Mouse (Mus musculus): ENCODE measurements at regions not wholly inside any gene's neighbourhood (a gene's known extent, or its start where the extent isn't known, plus 50 kb on each side); places are given as distances from the start of the nearest gene placed in this dataset.

DNA sequence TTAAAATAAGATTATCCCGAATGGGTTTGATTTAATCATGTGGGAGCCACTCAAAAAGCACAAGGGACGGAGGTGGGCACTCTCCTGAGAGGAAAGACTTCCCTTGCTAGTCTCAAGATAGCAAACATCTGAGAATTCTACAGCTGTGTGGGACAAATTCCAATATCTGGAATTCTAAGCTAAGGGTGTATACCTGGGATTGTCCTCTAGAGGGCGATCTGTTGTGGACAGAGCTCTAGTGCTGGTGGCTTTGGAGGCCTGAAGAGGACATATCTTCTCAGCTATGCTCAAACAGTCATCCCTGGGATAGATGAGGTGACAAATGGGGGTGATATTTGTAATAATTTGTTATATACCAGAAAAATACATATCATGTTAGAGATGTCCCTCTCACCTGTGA lies 132.8 kb upstream of the Rasgrp1 start:
- no peak for TF ChIP-seq GATA4 (IDR thresholded peaks at IDR 0.05; ENCODE audit: insufficient replicate concordance, low read length)

DNA sequence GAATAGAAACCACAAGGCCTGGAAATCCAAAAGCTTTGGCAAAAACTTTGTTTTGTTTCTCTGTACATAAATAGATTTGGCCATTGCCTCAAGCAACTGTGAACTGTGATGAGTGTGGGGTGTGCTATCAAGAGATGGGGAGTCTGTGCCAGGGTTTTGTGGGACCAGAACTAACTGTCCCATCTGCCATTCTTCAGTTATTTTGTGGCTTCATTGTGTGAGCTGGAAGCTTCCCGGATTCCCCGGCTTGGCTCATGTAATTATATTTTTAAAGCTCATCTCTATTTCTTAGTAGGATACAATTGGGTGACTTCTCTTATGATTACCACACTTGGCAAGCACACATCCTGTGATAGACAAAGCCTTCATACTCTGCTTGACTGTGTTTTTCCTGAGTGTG lies 143.6 kb upstream of the Rasgrp1 start:
- no peak for TF ChIP-seq GATA4 (IDR thresholded peaks at IDR 0.05; ENCODE audit: insufficient replicate concordance, low read length)

DNA sequence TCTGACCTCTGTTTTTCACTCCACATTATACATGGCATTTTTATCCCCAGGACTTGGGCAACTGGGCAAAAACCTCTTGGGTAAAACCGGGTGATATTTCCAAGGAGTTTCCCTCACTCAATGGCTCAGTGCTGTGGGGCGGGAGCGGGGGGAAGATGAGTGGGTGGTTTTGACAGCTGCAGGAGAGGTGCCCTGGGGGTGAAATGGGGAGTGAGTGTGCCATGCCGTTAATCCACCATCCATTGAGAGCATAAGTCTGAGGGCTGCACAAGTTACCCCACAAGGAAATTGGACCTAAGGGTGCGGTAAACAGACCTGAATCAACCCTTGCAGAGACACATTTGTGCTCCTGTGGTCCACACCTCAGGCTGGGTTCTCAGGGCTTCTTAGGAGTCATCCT lies 155.8 kb upstream of the Rasgrp1 start:
- TF ChIP-seq GATA4 (IDR thresholded peaks at IDR 0.05; ENCODE audit: insufficient replicate concordance, low read length): no peak

DNA sequence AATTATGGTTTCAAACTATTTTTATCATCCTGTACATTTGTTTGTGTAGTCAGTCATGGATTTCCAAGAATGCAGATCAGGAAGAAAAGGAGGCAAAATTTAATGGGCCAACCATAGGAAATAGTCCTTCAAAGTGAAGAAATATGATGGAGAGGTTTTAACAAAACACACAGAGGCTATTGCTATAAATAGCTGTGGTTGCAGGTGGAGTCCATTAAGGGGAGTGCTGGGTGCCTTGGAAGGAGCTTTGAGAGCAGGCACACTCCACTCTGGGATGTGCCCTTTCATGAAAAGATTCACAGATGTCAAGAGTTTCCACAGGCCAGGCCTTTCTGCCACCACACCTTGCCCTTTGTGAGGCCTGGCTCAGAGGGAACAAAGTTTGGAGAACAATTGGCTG lies 159.8 kb upstream of the Rasgrp1 start:
- no peak for TF ChIP-seq GATA4 (IDR thresholded peaks at IDR 0.05; ENCODE audit: insufficient replicate concordance, low read length)

DNA sequence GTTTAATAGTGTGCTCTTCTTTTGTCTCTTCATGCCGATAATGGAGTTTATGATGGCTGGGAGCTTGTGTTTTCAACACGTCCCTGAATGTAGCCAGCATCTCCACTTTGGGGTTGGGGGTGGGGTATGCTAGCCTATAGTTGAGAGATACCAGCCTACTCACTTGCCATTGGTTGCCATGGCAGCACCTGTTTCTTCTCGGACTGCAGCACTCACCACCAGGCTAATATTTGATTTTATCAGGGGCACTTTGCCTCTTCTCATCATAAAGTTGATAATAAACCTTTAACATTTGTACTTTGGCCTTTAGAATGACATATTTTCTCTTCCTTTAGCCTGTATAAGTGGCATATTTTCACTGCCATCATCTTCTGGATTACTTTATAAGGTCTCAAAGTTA lies 168.9 kb upstream of the Rasgrp1 start:
- TF ChIP-seq GATA4 (IDR thresholded peaks at IDR 0.05; ENCODE audit: insufficient replicate concordance, low read length): no peak

DNA sequence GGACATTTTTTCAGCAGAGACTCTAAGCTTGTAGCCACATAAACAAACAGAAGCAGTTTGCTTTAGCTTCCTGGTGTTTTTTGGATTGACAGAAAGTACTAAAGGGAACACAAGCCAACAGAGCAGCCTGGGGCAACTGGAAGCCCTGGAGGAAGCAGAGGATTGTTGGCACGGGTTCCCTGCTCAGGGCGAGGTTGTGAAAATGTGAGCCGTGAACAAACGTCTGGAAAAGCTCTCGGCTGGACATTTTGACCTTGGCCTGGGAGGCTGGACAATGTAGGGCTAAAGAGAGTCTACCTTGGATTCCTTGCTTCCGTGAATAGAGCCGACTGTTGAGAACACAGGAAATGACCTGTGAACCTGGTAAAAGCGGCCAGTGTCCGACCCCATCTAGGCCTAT lies 169.8 kb upstream of the Rasgrp1 start:
- TF ChIP-seq GATA4 (IDR thresholded peaks at IDR 0.05; ENCODE audit: insufficient replicate concordance, low read length): no peak

DNA sequence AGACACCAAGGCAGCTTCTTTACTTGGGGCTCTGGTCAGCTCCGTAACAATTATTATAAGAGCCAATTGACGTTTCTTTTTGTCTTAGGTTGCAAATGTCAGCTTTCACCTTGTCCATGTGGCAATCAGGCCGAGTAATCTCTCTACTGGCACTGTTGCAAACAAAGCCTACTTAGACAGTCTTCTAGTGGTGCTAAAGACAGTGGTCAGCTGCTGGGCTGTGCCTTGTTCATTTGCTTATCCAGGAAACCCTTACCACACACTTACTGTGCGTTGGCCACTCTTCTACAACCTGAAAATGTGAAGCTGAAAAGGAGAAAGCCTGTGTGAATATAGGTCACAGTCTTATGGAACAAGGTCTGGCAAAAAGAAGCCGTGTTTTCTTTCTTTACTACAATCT lies 181.6 kb upstream of the Rasgrp1 start:
- no peak for TF ChIP-seq GATA4 (IDR thresholded peaks at IDR 0.05; ENCODE audit: insufficient replicate concordance, low read length)

DNA sequence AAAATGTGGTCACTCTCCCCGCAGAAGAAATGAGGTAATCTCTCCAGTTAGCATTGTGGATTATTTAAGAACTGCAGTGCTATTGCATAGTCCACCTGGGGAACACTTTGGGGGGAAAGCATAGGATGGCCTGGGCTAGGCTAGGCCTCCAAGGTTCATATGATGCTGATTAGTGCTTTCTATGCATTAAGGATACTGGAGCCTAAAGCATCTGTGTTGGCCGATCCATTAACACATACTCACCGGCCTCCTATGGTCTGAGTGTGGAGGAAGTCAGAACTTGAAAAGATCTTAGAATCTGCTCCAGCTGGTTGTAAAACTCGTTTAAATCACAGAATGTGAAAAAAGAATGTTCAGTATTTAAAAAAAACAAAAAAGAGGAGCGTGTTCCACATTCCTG lies 196.1 kb upstream of the Rasgrp1 start:
- TF ChIP-seq GATA4 (IDR thresholded peaks at IDR 0.05; ENCODE audit: insufficient replicate concordance, low read length): no peak

DNA sequence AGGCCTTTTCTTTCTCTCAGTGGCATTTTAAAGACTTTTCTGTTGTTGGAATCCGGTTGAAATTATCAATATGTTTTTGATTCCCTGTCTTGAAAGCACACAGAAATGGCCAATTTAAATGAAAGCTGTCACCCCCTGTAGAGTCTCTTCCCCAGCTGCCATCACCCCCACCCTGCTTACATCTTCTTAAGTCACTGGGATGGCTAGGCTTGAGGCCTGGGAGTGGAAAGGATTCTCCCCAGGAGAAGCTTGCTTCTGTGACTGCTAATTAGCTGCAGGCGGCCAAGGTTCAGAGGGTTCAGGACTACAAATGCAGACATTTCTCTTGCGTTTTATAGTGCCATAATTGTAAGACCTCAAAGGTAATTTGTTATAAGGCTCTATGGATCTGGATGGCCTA lies 196.5 kb upstream of the Rasgrp1 start:
- no peak for TF ChIP-seq GATA4 (IDR thresholded peaks at IDR 0.05; ENCODE audit: insufficient replicate concordance, low read length)

DNA sequence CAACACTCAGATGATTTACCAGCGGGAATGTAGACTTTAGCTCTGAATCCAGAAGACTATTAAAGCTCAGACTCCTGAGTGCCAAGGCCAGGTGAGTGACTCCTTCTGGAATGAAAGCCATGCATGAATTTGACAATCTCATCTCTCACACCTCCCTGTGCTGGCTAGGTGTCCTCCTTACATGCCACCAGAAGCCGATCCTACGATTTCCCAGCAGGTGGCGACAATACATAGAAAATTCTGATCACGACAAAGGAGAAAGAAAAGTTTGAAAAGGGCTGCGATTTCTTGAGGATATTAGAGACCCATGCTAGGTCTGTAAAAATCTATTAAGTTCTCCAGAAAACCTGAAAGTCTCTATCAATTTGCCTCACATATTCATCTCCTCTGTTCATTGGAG lies 198.7 kb upstream of the Rasgrp1 start:
- TF ChIP-seq GATA4 (IDR thresholded peaks at IDR 0.05; ENCODE audit: insufficient replicate concordance, low read length): no peak

DNA sequence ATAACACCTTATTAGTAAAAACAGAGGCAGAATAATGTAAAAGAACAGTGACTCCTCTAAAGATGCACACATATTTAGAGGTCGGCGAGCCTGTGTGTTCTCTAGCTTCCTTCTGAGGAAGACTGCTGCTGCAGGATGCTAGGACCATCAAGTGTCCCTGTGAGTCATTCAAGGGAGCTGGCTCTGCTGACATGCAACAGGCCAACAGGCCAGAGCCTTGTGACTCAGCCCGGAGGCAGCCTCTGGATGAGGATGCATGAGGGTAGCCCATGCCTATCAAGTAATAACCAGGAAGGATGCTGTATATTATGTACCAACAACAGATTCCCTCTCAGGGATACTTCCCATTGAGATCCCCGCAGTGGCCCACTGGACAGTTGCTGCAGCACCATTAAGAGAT lies 199.5 kb upstream of the Rasgrp1 start:
- no peak for TF ChIP-seq GATA4 (IDR thresholded peaks at IDR 0.05; ENCODE audit: insufficient replicate concordance, low read length)

DNA sequence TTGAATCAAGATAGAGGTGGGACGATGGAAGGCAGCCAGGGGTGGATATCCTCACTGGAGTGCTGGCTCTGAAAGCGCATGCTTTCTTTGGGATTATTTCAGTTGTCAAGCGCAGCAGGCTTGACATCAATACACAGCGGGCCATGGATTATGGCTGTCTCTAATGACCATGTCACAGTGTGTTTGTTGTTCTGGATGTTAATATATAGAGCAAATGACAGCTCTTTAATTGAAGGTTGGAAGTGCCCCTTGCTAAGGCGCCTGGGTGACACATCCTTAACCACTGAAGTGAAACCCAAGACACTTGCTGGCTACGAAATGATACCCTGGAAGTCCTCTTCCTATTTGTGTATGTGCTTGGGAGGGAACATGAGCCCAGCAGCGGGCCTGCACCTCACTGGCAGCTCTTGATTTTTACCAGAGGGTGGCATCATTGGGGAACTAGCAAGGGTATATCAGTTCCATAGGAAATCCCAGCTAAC lies 200.5 kb upstream of the Rasgrp1 start:
- TF ChIP-seq GATA4 (IDR thresholded peaks at IDR 0.05; ENCODE audit: insufficient replicate concordance, low read length): no peak

DNA sequence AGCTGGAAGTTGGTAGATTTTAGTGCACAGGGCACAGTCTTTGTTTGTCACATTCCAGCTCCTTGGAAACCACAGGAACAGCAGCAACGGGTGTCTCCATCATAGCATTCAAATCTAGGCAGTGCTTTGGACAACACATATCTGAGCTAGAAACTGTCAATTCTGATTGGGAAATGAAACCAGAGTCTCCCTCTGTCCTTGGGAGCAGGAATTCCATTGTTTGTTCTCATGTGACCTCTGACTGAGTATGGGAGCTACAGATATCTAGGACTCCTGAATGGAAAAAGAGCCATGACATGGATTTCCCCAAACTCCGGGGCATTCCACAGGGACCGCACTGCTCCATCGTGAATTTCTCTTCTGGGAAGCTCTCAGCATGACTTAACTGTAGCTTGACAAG lies 205.5 kb upstream of the Rasgrp1 start:
- peak; percentile 63; the same call in 1 of the 2 replicates for TF ChIP-seq GATA4 (IDR thresholded peaks at IDR 0.05; ENCODE audit: insufficient replicate concordance, low read length)

DNA sequence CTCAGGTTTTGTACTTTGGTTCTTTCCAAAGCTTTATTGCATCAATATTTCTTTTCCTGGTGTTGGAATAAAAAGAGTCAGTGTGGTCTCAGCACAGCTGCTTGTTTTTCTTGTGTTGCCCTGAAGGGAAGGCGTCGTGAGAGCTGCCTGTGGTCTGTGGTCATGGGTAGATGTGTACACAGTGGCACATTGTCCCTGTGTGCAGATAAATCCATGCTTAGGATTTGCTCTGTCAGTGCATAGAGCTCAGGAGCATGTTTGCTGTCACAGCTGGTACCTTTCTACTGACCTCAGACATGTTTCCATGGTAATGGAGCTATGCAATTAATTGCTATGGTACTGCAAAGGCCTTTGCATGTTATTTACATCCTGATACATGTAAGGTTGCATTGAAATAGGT lies 213.5 kb upstream of the Rasgrp1 start:
- TF ChIP-seq GATA4 (IDR thresholded peaks at IDR 0.05; ENCODE audit: insufficient replicate concordance, low read length): no peak

DNA sequence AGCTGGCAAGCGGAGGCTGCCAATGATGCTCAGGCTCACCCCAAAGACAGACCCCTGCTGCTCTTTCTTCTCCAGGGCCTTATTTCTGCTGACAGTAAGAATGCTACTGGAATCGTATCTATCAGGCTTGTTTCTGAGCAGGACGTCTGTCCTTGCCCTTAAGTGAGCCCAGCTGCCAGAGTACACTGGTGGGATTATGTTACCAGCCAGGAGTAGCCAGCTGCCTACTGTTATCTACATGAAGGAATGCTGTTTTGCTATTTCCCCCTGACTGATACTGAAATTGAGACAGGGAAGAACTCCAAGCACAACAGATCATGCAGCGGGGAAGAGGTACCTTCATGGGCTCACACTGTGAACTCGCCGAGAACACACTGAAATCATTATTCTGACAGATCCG lies 228.2 kb upstream of the Rasgrp1 start:
- TF ChIP-seq GATA4 (IDR thresholded peaks at IDR 0.05; ENCODE audit: insufficient replicate concordance, low read length): no peak

DNA sequence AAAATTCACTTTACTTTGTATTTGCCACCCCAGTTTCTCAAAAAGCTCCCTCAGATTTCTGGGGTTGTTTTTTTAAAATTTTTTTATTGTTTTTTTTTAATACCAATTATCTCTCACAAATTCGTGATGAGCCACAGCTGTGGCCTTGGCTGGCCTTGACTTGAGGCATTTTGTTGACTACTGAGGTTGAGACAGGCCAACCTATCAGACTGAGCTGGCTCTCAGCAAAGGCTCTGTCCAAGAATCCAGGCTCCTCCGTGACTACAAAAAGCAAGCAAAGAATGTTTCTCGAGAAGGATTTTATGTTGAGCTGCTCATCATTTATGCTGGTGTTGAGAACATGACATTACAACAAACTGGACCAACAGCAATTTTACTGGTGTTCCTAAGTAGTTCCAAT lies 244.6 kb upstream of the Rasgrp1 start:
- TF ChIP-seq GATA4 (IDR thresholded peaks at IDR 0.05; ENCODE audit: insufficient replicate concordance, low read length): no peak

DNA sequence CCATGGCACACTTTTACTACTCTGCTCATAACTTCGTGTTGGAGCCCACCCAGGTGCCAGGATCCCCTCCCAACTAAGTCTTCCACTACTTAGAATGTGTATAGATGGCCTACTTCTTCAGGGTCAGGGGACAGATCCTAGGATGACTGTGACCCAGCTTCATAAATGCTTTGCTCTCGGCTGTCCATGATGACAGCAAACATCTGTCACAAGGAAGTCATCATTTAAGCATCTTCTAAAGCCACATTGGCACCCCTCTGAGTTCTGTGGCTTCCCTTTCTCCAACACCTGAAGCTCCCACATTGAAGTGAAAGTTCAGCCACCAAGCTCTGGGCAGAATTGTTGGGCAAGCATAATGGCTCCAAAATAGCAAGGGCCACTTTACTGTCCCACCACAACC lies 252.2 kb upstream of the Rasgrp1 start:
- no peak for TF ChIP-seq GATA4 (IDR thresholded peaks at IDR 0.05; ENCODE audit: insufficient replicate concordance, low read length)

DNA sequence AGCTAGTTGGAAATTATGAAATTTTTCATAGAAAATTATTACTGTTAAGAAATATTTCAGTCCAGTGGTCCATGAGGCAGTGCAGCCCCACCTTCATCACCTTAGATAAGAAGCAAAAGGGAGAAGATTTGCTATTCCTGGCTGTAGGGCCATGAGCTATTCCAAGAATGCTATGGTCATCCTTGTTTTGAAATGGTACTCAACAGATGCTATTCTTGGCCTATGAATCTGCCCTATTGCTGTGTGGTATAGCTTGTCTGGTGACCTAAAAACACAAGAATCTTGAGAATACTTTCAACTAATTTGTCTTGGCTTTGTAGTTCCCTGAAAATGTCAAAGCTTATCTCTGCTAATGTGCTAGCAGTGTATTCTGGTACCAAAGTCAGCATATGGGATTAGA lies 254.8 kb upstream of the Rasgrp1 start:
- TF ChIP-seq GATA4 (IDR thresholded peaks at IDR 0.05; ENCODE audit: insufficient replicate concordance, low read length): no peak
